Mouse (Mus musculus) midbrain, embryonic 12.5 days (tissue): ENCODE results near the gene Ddx10. TPM values are rescaled to one million over a fixed set of nuclear protein-coding genes. Genes with fewer than 3 reads are reported as not detected.
A peak's percentile ranks its signal among the peaks of the same experiment; 100 is the strongest.

ENCODE experiments used
- ATAC-seq: fragments of 200-750 bp; cut with Nextera tagmentation; 2 replicates; pipeline ENCODE4 v1.8.0; 2017; ENCODE audit warnings: low read depth, moderate TSS enrichment, moderate library complexity; ENCODE audit not compliant: low FRiP score
- H3K27ac ChIP-seq: fragments of 300-500 bp; sonication (generic); replicated peaks from 2 replicates; pipeline ENCODE4 v1.5.1; 2016; ENCODE audit warnings: mild to moderate bottlenecking
- H3K27me3 ChIP-seq: fragments of 300-500 bp; sonication (generic); 2 replicates; pipeline ENCODE4 v1.6.1; 2016; ENCODE audit warnings: mild to moderate bottlenecking
- H3K36me3 ChIP-seq: fragments of 300-500 bp; sonication (generic); 2 replicates; pipeline ENCODE4 v1.6.1; 2016
- H3K4me1 ChIP-seq: fragments of 300-500 bp; sonication (generic); 2 replicates; pipeline ENCODE4 v1.6.1; 2016
- H3K4me2 ChIP-seq: fragments of 300-500 bp; sonication (generic); replicated peaks from 2 replicates; pipeline ENCODE4 v1.6.1; 2016; ENCODE audit warnings: mild to moderate bottlenecking, moderate library complexity
- H3K4me3 ChIP-seq: fragments of 300-500 bp; sonication (generic); 2 replicates; pipeline ENCODE4 v1.5.1; 2016; ENCODE audit warnings: mild to moderate bottlenecking
- H3K9ac ChIP-seq: fragments of 300-500 bp; sonication (generic); replicated peaks from 2 replicates; pipeline ENCODE4 v1.6.1; 2016; ENCODE audit warnings: mild to moderate bottlenecking, moderate library complexity
- H3K9me3 ChIP-seq: fragments of 300-500 bp; sonication (generic); 2 replicates; pipeline ENCODE4 v1.6.1; 2016; ENCODE audit warnings: mild to moderate bottlenecking
- WGBS: fragments of 180-500 bp; shearing (Covaris S2); methylation state at CpG from one replicate; pipeline ENCODE4 v1.1.7; 2016; 5-methylcytosine and 5-hydroxymethylcytosine counted together
- polyA plus RNA-seq: library from polyadenylated mRNA; unstranded; fragments of >200 nt; fragmentation: Nextera tagmentation; extraction: Ambion mirVana; gene quantifications from 2 replicates; pipeline ENCODE4 v1.2.1, GENCODE M21; 2016

Ddx10 gene
- polyA plus RNA-seq, 1 experiment from 2014 or later = 27.2 TPM

GRCm38 (mm10) chr9:53265589-53265988 is 17.7 kb upstream of the Ddx10 start:
- H3K27me3 ChIP-seq = no peaks in the 10 kb centered on the region
- H3K9ac ChIP-seq = no peak overlapping the region
- no peak overlapping the region for H3K4me2 ChIP-seq
- H3K4me1 ChIP-seq = no peaks in the 10 kb centered on the region
- H3K4me3 ChIP-seq = no peak overlapping the region
- no peaks in the 10 kb centered on the region for H3K36me3 ChIP-seq
- H3K9me3 ChIP-seq = no peaks in the 10 kb centered on the region
- no peak for ATAC-seq
- no peak overlapping the region for H3K27ac ChIP-seq
- WGBS = 59% methylated on average over 2 of the region's 2 CpGs

- Histone ChIP-seq H3K9me3 (no peaks in the 10 kb centered on the region), H3K4me2 (no peak overlapping the region)
- ATAC-seq = no peak
Observed at GRCm38 (mm10) chr9:53264387-53264786, 16.5 kb upstream of the Ddx10 start.

GRCm38 (mm10) chr9:53258199-53258598 is 10.3 kb upstream of the Ddx10 start:
- Histone ChIP-seq H3K9ac (no peak overlapping the region), H3K27ac (no peak overlapping the region), H3K4me3 (no peak overlapping the region), H3K4me2 (no peak overlapping the region), H3K9me3 (no peaks in the 10 kb centered on the region), H3K27me3 (no peaks in the 10 kb centered on the region), H3K36me3 (no peaks in the 10 kb centered on the region), H3K4me1 (peaks cover 6% of the 10 kb centered on the region; the same call in 1 of the 2 replicates)
- ATAC-seq = no peak
- WGBS = 52% methylated on average over 6 of the region's 6 CpGs

More at GRCm38 (mm10) chr9:53264387-53264786, 16.5 kb upstream of the Ddx10 start:
- no peaks in the 10 kb centered on the region for H3K27me3 ChIP-seq
- no peak overlapping the region for H3K4me3 ChIP-seq
- no peaks in the 10 kb centered on the region for H3K4me1 ChIP-seq
- H3K36me3 ChIP-seq = no peaks in the 10 kb centered on the region
- no peak overlapping the region for H3K27ac ChIP-seq
- H3K9ac ChIP-seq = no peak overlapping the region
- 79% methylated on average over 4 of the region's 4 CpGs for WGBS

GRCm38 (mm10) chr9:53257772-53258171 is 9.9 kb upstream of the Ddx10 start:
- no peak overlapping the region for H3K4me2 ChIP-seq
- no peak overlapping the region for H3K4me3 ChIP-seq
- 0% methylated on average over 3 of the region's 3 CpGs for WGBS
- no peak overlapping the region for H3K9ac ChIP-seq
- H3K4me1 ChIP-seq = peaks cover 6% of the 10 kb centered on the region; the same call in 1 of the 2 replicates
- ATAC-seq = no peak
- H3K27ac ChIP-seq = no peak overlapping the region
- H3K9me3 ChIP-seq = no peaks in the 10 kb centered on the region
- H3K36me3 ChIP-seq = no peaks in the 10 kb centered on the region
- H3K27me3 ChIP-seq = no peaks in the 10 kb centered on the region

GRCm38 (mm10) chr9:53256690-53257305 is 8.9 kb upstream of the Ddx10 start:
- Histone ChIP-seq H3K4me1 (peaks cover 6% of the 10 kb centered on the region; the same call in 1 of the 2 replicates), H3K27me3 (no peaks in the 10 kb centered on the region), H3K27ac (no peak overlapping the region), H3K9me3 (no peaks in the 10 kb centered on the region), H3K9ac (no peak overlapping the region), H3K4me3 (no peak overlapping the region), H3K36me3 (no peaks in the 10 kb centered on the region), H3K4me2 (no peak overlapping the region)
- no peak for ATAC-seq
- WGBS = 84% methylated on average over 4 of the region's 4 CpGs

- peaks cover 6% of the 10 kb centered on the region; the same call in 1 of the 2 replicates for H3K4me1 ChIP-seq
- H3K4me3 ChIP-seq = no peak overlapping the region
- H3K9ac ChIP-seq = no peak overlapping the region
- no peaks in the 10 kb centered on the region for H3K36me3 ChIP-seq
- 0 out of 2 replicates have a peak, but pooled peaks have one; percentile 47 for ATAC-seq
- no peak overlapping the region for H3K27ac ChIP-seq
- H3K27me3 ChIP-seq = no peaks in the 10 kb centered on the region
- no peaks in the 10 kb centered on the region for H3K9me3 ChIP-seq
- WGBS = 15% methylated on average over 4 of the region's 4 CpGs
- H3K4me2 ChIP-seq = no peak overlapping the region
Observed at GRCm38 (mm10) chr9:53254368-53254767, 6.5 kb upstream of the Ddx10 start.

GRCm38 (mm10) chr9:53247516-53247915 is 337 bp downstream of the Ddx10 start:
- H3K27ac ChIP-seq = no peak overlapping the region
- ATAC-seq = peak; percentile 70
- no peaks in the 10 kb centered on the region for H3K36me3 ChIP-seq
- H3K9ac ChIP-seq = peak overlapping the region; percentile 78
- H3K4me3 ChIP-seq = peak overlapping the region; percentile 90
- H3K9me3 ChIP-seq = no peaks in the 10 kb centered on the region
- H3K4me2 ChIP-seq = peak overlapping the region; percentile 88
- H3K27me3 ChIP-seq = no peaks in the 10 kb centered on the region
- 2% methylated on average over 23 of the region's 23 CpGs for WGBS
- H3K4me1 ChIP-seq = peaks cover 12% of the 10 kb centered on the region

GRCm38 (mm10) chr9:53218181-53218580 is 29.7 kb downstream of the Ddx10 start:
- WGBS = 88% methylated on average over 2 of the region's 2 CpGs
- Histone ChIP-seq H3K27me3 (no peaks in the 10 kb centered on the region), H3K4me2 (no peak overlapping the region), H3K9me3 (no peaks in the 10 kb centered on the region), H3K36me3 (peaks cover 6% of the 10 kb centered on the region; the same call in 1 of the 2 replicates), H3K4me3 (no peak overlapping the region), H3K9ac (no peak overlapping the region), H3K4me1 (no peaks in the 10 kb centered on the region), H3K27ac (no peak overlapping the region)
- no peak for ATAC-seq

GRCm38 (mm10) chr9:53208283-53208682 is 39.6 kb downstream of the Ddx10 start:
- Histone ChIP-seq H3K36me3 (peaks cover 5% of the 10 kb centered on the region), H3K9me3 (no peaks in the 10 kb centered on the region), H3K4me2 (no peak overlapping the region), H3K4me1 (no peaks in the 10 kb centered on the region), H3K27me3 (no peaks in the 10 kb centered on the region), H3K4me3 (no peak overlapping the region), H3K9ac (no peak overlapping the region), H3K27ac (no peak overlapping the region)
- WGBS = 69% methylated on average over 4 of the region's 4 CpGs
- ATAC-seq = no peak

GRCm38 (mm10) chr9:53174590-53174989 is 73.3 kb downstream of the Ddx10 start:
- Histone ChIP-seq H3K36me3 (no peaks in the 10 kb centered on the region), H3K4me1 (no peaks in the 10 kb centered on the region), H3K4me2 (no peak overlapping the region), H3K9ac (no peak overlapping the region), H3K9me3 (no peaks in the 10 kb centered on the region), H3K27me3 (no peaks in the 10 kb centered on the region), H3K4me3 (no peak overlapping the region), H3K27ac (no peak overlapping the region)
- no peak for ATAC-seq
- 93% methylated on average over 2 of the region's 2 CpGs for WGBS

- Histone ChIP-seq H3K4me3 (no peak overlapping the region), H3K27me3 (no peaks in the 10 kb centered on the region), H3K36me3 (no peaks in the 10 kb centered on the region), H3K4me2 (no peak overlapping the region), H3K9me3 (no peaks in the 10 kb centered on the region), H3K9ac (no peak overlapping the region), H3K27ac (no peak overlapping the region), H3K4me1 (no peaks in the 10 kb centered on the region)
- WGBS = 71% methylated on average over 2 of the region's 2 CpGs
- ATAC-seq = no peak
Observed at GRCm38 (mm10) chr9:53173258-53173657, 74.6 kb downstream of the Ddx10 start.

- H3K27me3 ChIP-seq = no peaks in the 10 kb centered on the region
- 35% methylated on average over 4 of the region's 4 CpGs for WGBS
- H3K4me3 ChIP-seq = no peak overlapping the region
- no peak for ATAC-seq
- H3K9me3 ChIP-seq = no peaks in the 10 kb centered on the region
- no peaks in the 10 kb centered on the region for H3K36me3 ChIP-seq
- no peak overlapping the region for H3K27ac ChIP-seq
- no peaks in the 10 kb centered on the region for H3K4me1 ChIP-seq
- no peak overlapping the region for H3K9ac ChIP-seq
- H3K4me2 ChIP-seq = no peak overlapping the region
Observed at GRCm38 (mm10) chr9:53144266-53144665, 103.6 kb downstream of the Ddx10 start.

GRCm38 (mm10) chr9:53143508-53143907 is 104.3 kb downstream of the Ddx10 start:
- no peak overlapping the region for H3K27ac ChIP-seq
- ATAC-seq = no peak
- no peak overlapping the region for H3K4me2 ChIP-seq
- H3K27me3 ChIP-seq = no peaks in the 10 kb centered on the region
- no peaks in the 10 kb centered on the region for H3K4me1 ChIP-seq
- H3K4me3 ChIP-seq = no peak overlapping the region
- no peaks in the 10 kb centered on the region for H3K36me3 ChIP-seq
- no peaks in the 10 kb centered on the region for H3K9me3 ChIP-seq
- H3K9ac ChIP-seq = no peak overlapping the region
- WGBS = 86% methylated on average over 2 of the region's 2 CpGs
